In the genomic region with DNA sequence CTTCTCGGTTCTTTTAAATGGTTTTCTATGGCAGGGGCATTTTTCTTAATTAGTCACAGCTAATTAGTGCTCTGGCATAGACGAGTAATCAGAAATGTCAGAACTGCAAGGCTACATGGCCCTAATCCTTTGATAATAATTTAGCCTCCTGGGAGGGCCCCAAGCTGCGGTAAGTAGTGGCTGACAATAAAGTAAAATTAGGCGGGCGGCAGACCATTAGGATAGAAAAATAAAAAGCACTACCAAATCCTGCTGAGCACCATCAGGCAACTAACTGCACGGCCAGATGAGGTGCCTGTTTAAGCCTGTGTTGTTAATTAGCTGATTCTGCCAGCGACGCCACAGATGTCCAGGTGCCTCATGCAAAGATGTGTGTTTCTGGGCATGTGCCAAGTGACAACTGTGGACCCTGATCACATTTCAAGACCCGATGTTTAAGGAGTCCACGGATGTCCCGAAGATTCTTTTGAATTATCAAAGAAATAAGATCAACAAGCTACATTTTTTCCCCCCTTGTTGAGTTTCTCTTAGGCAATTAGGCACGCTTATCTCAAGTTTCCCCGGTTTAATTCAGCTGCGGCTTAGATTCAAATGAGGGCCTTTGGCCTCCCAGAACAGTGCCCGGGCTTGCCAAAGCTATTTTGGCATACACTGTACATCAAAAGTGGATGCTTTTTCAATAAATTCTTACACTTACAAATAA, we compare ENCODE assay signal across 15 mouse cellular contexts. TPM values are rescaled to one million over a fixed set of nuclear protein-coding genes. Genes with fewer than 3 reads are reported as not detected.
DNase-seq lines count a peak whose midpoint lies in the region; ATAC-seq lines count a peak whose summit lies in the region.
"Had no signal": no experiment of that assay in that cellular context is flagged by ENCODE, and none has a peak within 500 bp of the region (broad histone marks: within the 10 kb centered on the region; RNA-seq: fewer than 3 reads in every experiment).

No protein-coding gene starts in this region.

- no peak overlapping the region for H3K27ac ChIP-seq in midbrain, embryonic 13.5 days
- H3K27ac ChIP-seq: limb, embryonic 15.5 days had no signal

- no peak overlapping the region for H3K4me3 ChIP-seq in midbrain, embryonic 13.5 days (replicated peaks)
- H3K4me3 ChIP-seq: limb, embryonic 15.5 days had no signal

- H3K4me2 ChIP-seq in midbrain, embryonic 13.5 days (replicated peaks): no peak overlapping the region
- H3K4me2 ChIP-seq: limb, embryonic 15.5 days had no signal

- ATAC-seq in midbrain, embryonic 13.5 days: peak; percentile 88

- peak; percentile 62 for DNase-seq in left cerebral cortex, postnatal 4 days
- DNase-seq in left cerebral cortex, postnatal 14 days (ENCODE audit: low spot score in 2 of 2): no peak
- DNase-seq in forelimb bud, embryonic 11.5 days (ENCODE audit: low read depth, low spot score): peak; percentile 52
- peak; percentile 82 for DNase-seq in retina, postnatal 1 day
- DNase-seq in lung, postnatal 36 days: no peak
- no peak for DNase-seq in right cerebral cortex, postnatal 36 days (ENCODE audit: low spot score in 2 of 2)
- no peak for DNase-seq in spleen, postnatal 14 days (ENCODE audit: low spot score in 2 of 2)
- DNase-seq: heart, postnatal 4 days had no signal

- no peak overlapping the region for H3K9ac ChIP-seq in midbrain, embryonic 13.5 days (replicated peaks)
- H3K9ac ChIP-seq: limb, embryonic 15.5 days had no signal

- intact Hi-C loops in left cerebral cortex, postnatal 4 days (cut with DNase I): no loop called here
- intact Hi-C loops in left cerebral cortex, postnatal 14 days (cut with DNase I): no loop called here

- 13% methylated on average over 15 of the region's 15 CpGs for WGBS in midbrain, embryonic 13.5 days

- no peaks in the 10 kb centered on the region for H3K36me3 ChIP-seq in midbrain, embryonic 13.5 days
- H3K36me3 ChIP-seq: limb, embryonic 15.5 days had no signal

- peaks cover 9% of the 10 kb centered on the region; the same call in 1 of the 2 replicates for H3K9me3 ChIP-seq in midbrain, embryonic 13.5 days
- H3K9me3 ChIP-seq: limb, embryonic 15.5 days had no signal

- H3K4me1 ChIP-seq in midbrain, embryonic 13.5 days (replicated peaks): no peaks in the 10 kb centered on the region
- H3K4me1 ChIP-seq: limb, embryonic 15.5 days had no signal

- peaks cover 89% of the 10 kb centered on the region for H3K27me3 ChIP-seq in midbrain, embryonic 13.5 days
- H3K27me3 ChIP-seq: limb, embryonic 15.5 days had no signal

RNA-seq across cellular contexts. Expression of gene Fezf1, which starts 32.8 kb away (rescaled TPM):
- 1 to 10 TPM in 1 of 2 experiments, not detected in 1; 1.9 TPM for total RNA-seq in left cerebral cortex, postnatal 4 days (2021)
- total RNA-seq in left cerebral cortex, postnatal 14 days (2021): under 1 TPM; 0.24 to 0.49 TPM
- 2.9 and 4.7 TPM in 2 replicates for polyA plus RNA-seq in midbrain, embryonic 13.5 days (2015; fragmentation: Nextera tagmentation; extraction: Ambion mirVana)
- total RNA-seq: gastrocnemius, adult 18-20 months; heart, adult 8-10 months; heart, postnatal 4 days; layer of hippocampus, postnatal 14 days had no signal
- polyA plus RNA-seq: kidney, embryonic 16.5 days; limb, embryonic 15.5 days; lung, embryonic 16.5 days had no signal

Comparison
In these comparisons a context has a peak if more than half of its experiments do, and no peak if none do; other contexts are left out.
1. DNase-seq: peak in left cerebral cortex, postnatal 4 days (single experiment), forelimb bud, embryonic 11.5 days (single experiment) and retina, postnatal 1 day (single experiment); none in left cerebral cortex, postnatal 14 days (0 of 2), lung, postnatal 36 days (single experiment), right cerebral cortex, postnatal 36 days (0 of 2) and spleen, postnatal 14 days (0 of 2).